Mouse (Mus musculus) liver, postnatal 0 days (tissue): ENCODE data around the gene Pard3.

Experiments used
- CTCF ChIP-seq: sonication (generic); IDR thresholded peaks from 2 replicates; pipeline ENCODE4 v1.5.1; 2016; ENCODE audit warnings: antibody characterized with exemption, low read depth
- EP300 ChIP-seq: IDR thresholded peaks from 2 replicates; pipeline ENCODE4 v1.6.1; 2016; ENCODE audit warnings: antibody characterized with exemption, low read depth, mild to moderate bottlenecking

DNA sequence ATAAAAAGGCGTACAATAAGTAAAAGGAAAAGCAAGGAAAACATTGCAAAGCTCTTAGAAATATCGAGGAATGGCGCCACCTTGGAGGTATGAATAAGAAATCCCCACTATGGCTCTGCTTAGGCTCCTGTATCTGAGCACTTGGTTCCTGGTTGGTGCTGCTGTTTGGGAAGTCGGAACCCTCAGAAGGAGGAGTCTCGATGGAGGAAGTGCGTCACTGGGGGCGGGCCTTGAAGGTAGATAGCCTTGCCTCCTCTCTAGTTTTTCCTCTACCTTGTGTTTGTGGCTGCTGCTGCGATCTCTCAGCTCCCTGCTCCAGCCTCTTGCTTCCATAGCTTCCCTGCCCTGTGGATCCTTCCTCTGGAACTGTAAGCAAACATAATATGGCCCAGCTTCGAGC is 515.7 kb downstream of the Pard3 start:
- no peak for TF ChIP-seq CTCF
- no peak for TF ChIP-seq EP300
